Mouse (Mus musculus) spleen, adult 2 months (tissue): Measurements from ENCODE around the gene Vmn2r11. TPM values are rescaled to one million over a fixed set of nuclear protein-coding genes. Genes with fewer than 3 reads are reported as not detected.
"Not testable (repeated sequence)": the region's sequence is repeated elsewhere in the genome, so short reads cannot be mapped to it uniquely, and the experiment has no call there.

ENCODE experiments used
- DNase-seq, 2 experiments: peaks; one replicate each; pipeline versions ENCODE4 v3.0.0 to v3.0.0-alpha.2; 2012 to 2021; ENCODE audit warnings: low spot score in 2 of 2, low read depth in 1 of 2
- H3K27ac ChIP-seq: fragments of 200-500 bp; 2 replicates; pipeline ENCODE4 v1.5.1; 2012; ENCODE audit warnings: low read length, inconsistent platforms; ENCODE audit not compliant: insufficient read depth
- H3K27me3 ChIP-seq: fragments of 200-500 bp; 2 replicates; pipeline ENCODE4 v1.6.1; 2012; ENCODE audit warnings: mild to moderate bottlenecking, moderate library complexity, low read length, inconsistent platforms; ENCODE audit not compliant: control insufficient read depth, insufficient read depth
- H3K36me3 ChIP-seq: fragments of 200-500 bp; 2 replicates; pipeline ENCODE4 v1.6.1; 2012; ENCODE audit warnings: mild to moderate bottlenecking, low read length, inconsistent platforms; ENCODE audit not compliant: control insufficient read depth, insufficient read depth
- H3K4me1 ChIP-seq: fragments of 200-500 bp; 2 replicates; pipeline ENCODE4 v1.6.1; 2011; ENCODE audit warnings: inconsistent platforms; ENCODE audit not compliant: control insufficient read depth, insufficient read depth, insufficient read length
- H3K4me3 ChIP-seq: fragments of 200-500 bp; 2 replicates; pipeline ENCODE4 v1.5.1; 2011; ENCODE audit warnings: mild to moderate bottlenecking, inconsistent platforms; ENCODE audit not compliant: insufficient read depth, insufficient read length; ENCODE audit errors: extremely low read depth
- CTCF ChIP-seq: fragments of 200-500 bp; IDR thresholded peaks from 2 replicates; pipeline ENCODE4 v1.5.1; 2011; ENCODE audit warnings: mild to moderate bottlenecking, inconsistent platforms; ENCODE audit not compliant: insufficient read depth, insufficient read length, insufficient replicate concordance; ENCODE audit errors: extremely low read depth
- POLR2A ChIP-seq: fragments of 200-500 bp; IDR thresholded peaks from 2 replicates; pipeline ENCODE4 v1.6.1; 2011; ENCODE audit warnings: low read depth, low read length, inconsistent platforms
- WGBS: fragments of 180-500 bp; shearing (Covaris S2); methylation state at CpG from one replicate; pipeline ENCODE4 v1.1.7; 2018; 5-methylcytosine and 5-hydroxymethylcytosine counted together
- polyA plus RNA-seq: library from polyadenylated mRNA; depleted of rRNA; stranded (reverse); fragments of >200 nt; gene quantifications from 2 replicates; pipeline ENCODE4 v1.2.3, GENCODE M21; 2012; rRNA removed

Vmn2r11 gene
- not detected in 2 replicates for polyA plus RNA-seq

DNA sequence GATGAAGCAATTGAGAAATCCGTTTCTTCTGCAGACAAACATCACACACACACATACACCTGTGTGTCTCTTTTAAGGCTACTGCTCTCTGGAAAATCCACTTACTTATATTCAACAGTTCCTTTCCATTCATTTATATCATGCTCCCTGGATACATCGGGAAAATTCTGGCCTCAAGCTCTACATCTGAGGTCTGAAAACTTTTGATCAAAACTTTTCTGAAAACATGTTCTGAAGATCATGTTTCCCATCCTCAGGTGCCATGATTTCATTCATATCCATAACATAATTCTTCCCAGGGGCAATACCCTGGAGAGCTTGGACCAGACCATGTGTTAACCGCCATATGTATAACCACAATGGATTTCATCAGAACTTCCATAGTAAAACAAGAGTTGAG lies at the start of gene Vmn2r11:
Gene Vmn2r11 (minus strand): TSS at position 101 of the 400 bp plus-strand sequence.
- not testable (repeated sequence) for H3K4me1 ChIP-seq, H3K27ac ChIP-seq, H3K4me3 ChIP-seq, H3K36me3 ChIP-seq, H3K27me3 ChIP-seq, DNase-seq
- 83% methylated on average over 3 of the region's 3 CpGs for WGBS

DNA sequence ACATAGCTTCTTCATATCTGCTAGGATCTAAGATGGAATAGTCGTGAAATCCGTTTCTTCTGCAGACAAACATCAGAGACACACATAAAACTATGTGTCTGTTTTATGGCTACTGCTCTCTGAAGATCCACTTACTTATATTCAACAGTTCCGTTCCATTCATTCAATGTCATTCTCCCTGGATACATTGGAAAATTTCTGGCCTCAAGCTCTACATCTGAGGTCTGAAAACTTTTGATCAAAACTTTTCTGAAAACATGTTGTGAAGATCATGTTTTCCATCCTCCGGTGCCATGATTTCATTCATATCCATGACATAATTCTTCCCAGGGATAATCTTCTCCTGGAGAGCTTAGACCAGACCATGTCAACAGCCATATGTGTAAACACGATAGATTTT lies 38.5 kb upstream of the Vmn2r11 start, which contains the start of gene Vmn2r12:
Gene Vmn2r12 (minus strand): TSS at position 101 of the 400 bp plus-strand sequence.
- not testable (repeated sequence) for H3K27ac ChIP-seq, H3K36me3 ChIP-seq, DNase-seq, H3K4me3 ChIP-seq, H3K27me3 ChIP-seq, H3K4me1 ChIP-seq
- WGBS = 81% methylated on average over 5 of the region's 5 CpGs

DNA sequence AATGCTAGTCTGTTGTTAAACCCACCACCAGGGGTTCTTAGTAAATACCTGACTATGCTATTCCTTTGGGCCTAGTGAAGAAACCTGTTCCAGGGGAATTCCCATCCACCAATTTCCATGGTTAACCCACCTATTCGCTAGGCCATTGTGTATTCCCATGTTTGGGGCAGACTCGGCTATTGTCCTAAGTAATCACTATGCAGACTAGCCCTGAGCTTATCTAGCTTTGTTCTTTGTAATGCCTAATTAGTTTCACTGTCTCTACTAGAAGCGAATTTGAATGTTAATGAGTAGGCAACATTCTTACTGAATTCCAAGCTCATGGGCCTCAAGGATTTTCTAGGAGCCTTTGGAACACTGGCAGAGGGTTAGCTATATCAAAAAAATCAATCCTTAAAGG lies 37.1 kb upstream of the Vmn2r11 start:
- 77% methylated on average over 3 of the region's 3 CpGs for WGBS
- H3K36me3 ChIP-seq, H3K4me3 ChIP-seq, H3K27ac ChIP-seq, H3K27me3 ChIP-seq, DNase-seq, H3K4me1 ChIP-seq: not testable (repeated sequence)

DNA sequence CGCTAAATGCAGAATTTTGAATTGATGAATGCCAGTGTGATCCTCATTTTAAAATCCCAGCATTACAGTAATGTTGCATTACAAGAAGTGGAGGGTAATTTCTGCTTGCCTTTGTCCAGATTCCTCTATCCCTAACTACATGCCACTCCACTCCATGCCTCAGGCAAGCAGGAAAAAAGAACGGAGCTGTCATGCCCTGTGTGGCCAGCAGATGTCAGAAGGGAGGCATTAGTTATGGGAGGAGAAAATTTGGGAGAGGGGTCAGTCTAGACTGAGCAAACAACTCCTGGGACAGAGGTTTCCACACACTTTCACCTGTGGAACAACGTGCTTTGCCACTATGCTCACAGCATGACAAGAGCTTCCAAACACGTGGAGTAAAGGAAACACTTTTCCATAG lies 12.6 kb upstream of the Vmn2r11 start:
- not testable (repeated sequence) for H3K27ac ChIP-seq, H3K4me1 ChIP-seq, H3K36me3 ChIP-seq, DNase-seq, H3K27me3 ChIP-seq, H3K4me3 ChIP-seq
- 49% methylated on average over 4 of the region's 4 CpGs for WGBS

DNA sequence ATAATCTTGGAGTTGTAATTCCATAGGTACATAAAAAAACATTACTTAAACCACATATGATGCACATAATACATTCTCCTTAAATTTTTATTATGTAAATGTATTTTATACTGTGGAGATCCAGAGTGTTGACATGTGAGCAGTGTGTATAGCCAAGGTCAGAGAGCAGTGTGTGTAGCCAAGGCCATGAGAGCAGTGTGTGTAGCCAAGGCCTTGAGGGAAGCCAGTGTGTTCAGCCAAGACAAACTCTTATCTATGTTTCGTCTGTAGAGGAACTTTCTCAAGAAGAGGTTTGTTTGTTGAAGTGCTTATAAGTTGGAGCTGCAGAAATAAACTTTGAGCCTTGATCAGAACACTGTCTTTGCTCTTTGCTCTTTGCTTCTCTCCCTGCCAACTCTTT lies 4.1 kb downstream of the Vmn2r11 start:
- no peaks in the 10 kb centered on the region for H3K27me3 ChIP-seq
- H3K36me3 ChIP-seq = no peaks in the 10 kb centered on the region
- DNase-seq = no peak
- no peak overlapping the region for H3K27ac ChIP-seq
- H3K4me1 ChIP-seq = no peaks in the 10 kb centered on the region
- no peak overlapping the region for H3K4me3 ChIP-seq
- TF ChIP-seq CTCF = no peak
- TF ChIP-seq POLR2A = no peak
- 81% methylated on average over 1 of the region's 1 CpGs for WGBS

DNA sequence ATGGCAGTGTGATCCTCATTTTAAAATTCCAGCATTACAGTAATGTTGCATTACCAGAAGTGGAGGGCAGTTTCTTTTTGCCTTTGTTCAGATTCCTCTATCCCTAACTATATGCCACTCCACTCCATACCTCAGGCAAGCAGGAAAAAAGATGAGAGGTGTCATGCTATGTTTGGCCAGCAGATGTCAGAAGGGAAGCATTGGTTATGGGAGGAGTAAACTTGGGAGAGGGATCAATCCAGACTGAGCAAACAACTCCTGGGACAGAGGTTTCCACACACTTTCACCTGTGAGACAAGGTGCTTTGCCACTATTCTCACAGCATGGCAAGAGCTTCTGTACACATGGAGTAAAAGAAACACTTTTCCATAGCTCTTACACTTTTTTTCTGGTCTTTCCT lies 26.8 kb downstream of the Vmn2r11 start:
- no peaks in the 10 kb centered on the region for H3K27me3 ChIP-seq
- TF ChIP-seq POLR2A (no peak), CTCF (no peak)
- no peak for DNase-seq
- H3K4me3 ChIP-seq = no peak overlapping the region
- no peaks in the 10 kb centered on the region for H3K36me3 ChIP-seq
- H3K27ac ChIP-seq = no peak overlapping the region
- H3K4me1 ChIP-seq = no peaks in the 10 kb centered on the region

DNA sequence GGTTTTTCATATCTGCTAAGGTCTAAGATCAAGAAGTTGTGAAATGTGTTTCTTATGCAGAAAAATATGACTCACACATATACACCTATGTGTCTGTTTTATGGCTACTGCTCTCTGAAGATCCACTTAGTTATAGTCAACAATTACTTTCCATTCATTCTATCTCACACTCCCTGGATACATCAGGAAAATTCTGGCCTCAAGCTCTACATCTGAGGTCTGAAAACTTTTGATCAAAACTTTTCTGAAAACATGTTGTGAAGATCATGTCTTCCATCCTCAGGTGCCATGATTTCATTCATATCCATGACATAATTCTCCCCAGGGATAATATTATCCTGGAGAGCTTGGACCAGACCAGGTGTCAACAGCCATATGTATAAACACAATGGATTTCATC lies 52.9 kb downstream of the Vmn2r11 start, which contains the start of gene Vmn2r10:
Gene Vmn2r10 (minus strand): TSS at position 101 of the 400 bp plus-strand sequence.
- H3K4me1 ChIP-seq, H3K27me3 ChIP-seq, H3K36me3 ChIP-seq, DNase-seq, H3K4me3 ChIP-seq, H3K27ac ChIP-seq: not testable (repeated sequence)

Other genes with a start within 250 kb of the Vmn2r11 start
- gene Vmn2r9, start 207.0 kb downstream of the Vmn2r11 start, polyA plus RNA-seq = not detected in 2 replicates
- gene Vmn2r10, start 53.0 kb downstream of the Vmn2r11 start, polyA plus RNA-seq = not detected in 2 replicates
- not detected in 2 replicates for gene Vmn2r12, start 38.4 kb upstream of the Vmn2r11 start, polyA plus RNA-seq
- not detected in 2 replicates for gene Vmn2r13, start 132.6 kb upstream of the Vmn2r11 start, polyA plus RNA-seq
- gene Vmn2r14, start 165.1 kb upstream of the Vmn2r11 start, polyA plus RNA-seq = not detected in 2 replicates
- not detected in 2 replicates for gene Vmn2r15, start 238.1 kb upstream of the Vmn2r11 start, polyA plus RNA-seq